In the genomic region with DNA sequence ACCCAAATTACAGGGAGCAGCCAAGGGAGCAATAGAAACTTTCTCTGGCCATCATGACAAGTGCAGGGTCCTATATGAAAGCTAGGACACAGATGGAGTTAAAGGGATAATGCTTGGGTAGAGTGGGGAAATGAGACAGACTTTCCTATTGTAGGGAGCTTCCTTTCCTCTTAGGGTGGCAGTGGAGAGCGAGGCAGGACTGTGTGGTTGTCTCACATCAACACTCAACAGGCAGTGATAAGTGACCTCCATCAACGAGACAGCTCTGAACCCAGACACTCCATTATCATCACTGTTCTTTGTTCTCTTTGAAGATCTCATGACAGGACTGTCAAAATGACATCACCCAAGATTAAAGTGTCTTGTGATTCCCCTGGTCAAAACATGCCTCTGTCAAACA, we compare ENCODE assay signal across 30 mouse cellular contexts. TPM values are rescaled to one million over a fixed set of nuclear protein-coding genes. Genes with fewer than 3 reads are reported as not detected.
DNase-seq lines count a peak whose midpoint lies in the region; ATAC-seq and TF ChIP-seq lines count a peak whose summit lies in the region.
"Had no signal": no experiment of that assay in that cellular context is flagged by ENCODE, and none has a peak within 500 bp of the region (broad histone marks: within the 10 kb centered on the region; RNA-seq: fewer than 3 reads in every experiment).

No protein-coding gene starts in this region.

- H3K9ac ChIP-seq in heart, embryonic 13.5 days = no peak overlapping the region
- H3K9ac ChIP-seq in heart, embryonic 16.5 days (ENCODE audit: low read length) = no peak overlapping the region
- H3K9ac ChIP-seq in heart, adult 2 months (ENCODE audit: low read depth, low read length) = no peak overlapping the region
- H3K9ac ChIP-seq: embryonic facial prominence, embryonic 13.5 days; forebrain, embryonic 12.5 days; forebrain, embryonic 15.5 days; hindbrain, embryonic 14.5 days had no signal

- no peaks in the 10 kb centered on the region for H3K79me2 ChIP-seq in heart, adult 2 months (replicated peaks; ENCODE audit: control insufficient read depth, insufficient read depth, low read length)

- TF ChIP-seq CTCF in heart, adult 2 months (IDR thresholded peaks at IDR 0.05) = no peak

- no peak for TF ChIP-seq POLR2A in heart, adult 2 months (IDR thresholded peaks at IDR 0.05; ENCODE audit: insufficient read depth, low read depth, low read length)

- intact Hi-C loops in heart, postnatal 14 days (cut with DNase I) = no loop called here
- intact Hi-C loops in heart, adult 2 months (cut with DNase I) = no loop called here

- H3K27me3 ChIP-seq in heart, embryonic 10.5 days (ENCODE audit: insufficient read depth, poor library complexity, severe bottlenecking) = no peaks in the 10 kb centered on the region
- H3K27me3 ChIP-seq in heart, embryonic 13.5 days (replicated peaks) = 0 out of 2 replicates have a peak, but pooled peaks cover 5% of the 10 kb centered on the region
- H3K27me3 ChIP-seq in heart, embryonic 16.5 days (ENCODE audit: control insufficient read depth, insufficient read depth, low read length) = no peaks in the 10 kb centered on the region
- no peaks in the 10 kb centered on the region for H3K27me3 ChIP-seq in heart, adult 2 months (ENCODE audit: control insufficient read depth, insufficient read depth, low read length)
- H3K27me3 ChIP-seq: CH12.LX; embryonic facial prominence, embryonic 13.5 days; forebrain, embryonic 12.5 days; forebrain, embryonic 15.5 days had no signal

- H3K27ac ChIP-seq in heart, embryonic 10.5 days = no peak overlapping the region
- H3K27ac ChIP-seq in heart, embryonic 13.5 days (replicated peaks) = no peak overlapping the region
- H3K27ac ChIP-seq in heart, embryonic 16.5 days (ENCODE audit: low read length) = no peak overlapping the region
- no peak overlapping the region for H3K27ac ChIP-seq in heart, adult 2 months
- H3K27ac ChIP-seq: embryonic facial prominence, embryonic 10.5 days; embryonic facial prominence, embryonic 13.5 days; forebrain, embryonic 12.5 days; forebrain, embryonic 15.5 days; hindbrain, embryonic 14.5 days; hindbrain, postnatal 0 days had no signal

- no peaks in the 10 kb centered on the region for H3K9me3 ChIP-seq in heart, embryonic 10.5 days
- H3K9me3 ChIP-seq in heart, embryonic 13.5 days = no peaks in the 10 kb centered on the region
- H3K9me3 ChIP-seq in heart, embryonic 16.5 days (replicated peaks; ENCODE audit: control insufficient read depth, low read length) = no peaks in the 10 kb centered on the region
- H3K9me3 ChIP-seq: embryonic facial prominence, embryonic 10.5 days; embryonic facial prominence, embryonic 13.5 days; forebrain, embryonic 12.5 days; forebrain, embryonic 15.5 days; G1E had no signal

- no peak overlapping the region for H3K4me2 ChIP-seq in heart, embryonic 13.5 days
- H3K4me2 ChIP-seq in heart, embryonic 16.5 days (ENCODE audit: low read depth, low read length) = no peak overlapping the region
- H3K4me2 ChIP-seq: embryonic facial prominence, embryonic 13.5 days; forebrain, embryonic 12.5 days; forebrain, embryonic 15.5 days; hindbrain, embryonic 14.5 days had no signal

- H3K4me3 ChIP-seq in heart, embryonic 10.5 days = 0 out of 2 replicates have a peak overlapping the region, but pooled peaks have one; percentile 43
- no peak overlapping the region for H3K4me3 ChIP-seq in heart, embryonic 13.5 days
- H3K4me3 ChIP-seq in heart, embryonic 16.5 days (ENCODE audit: low read length) = no peak overlapping the region
- no peak overlapping the region for H3K4me3 ChIP-seq in heart, adult 2 months
- H3K4me3 ChIP-seq: embryonic facial prominence, embryonic 10.5 days; embryonic facial prominence, embryonic 13.5 days; erythroblast, embryonic 14.5 days; forebrain, embryonic 12.5 days; forebrain, embryonic 15.5 days had no signal

- DNase-seq in heart, embryonic 10.5 days (ENCODE audit: low spot score) = no peak
- no peak for DNase-seq in heart, adult 18-20 months
- no peak for DNase-seq in heart, postnatal 14 days
- no peak for DNase-seq in heart, adult 2 months
- DNase-seq: adrenal gland, postnatal 10 days; adrenal gland, postnatal 36 days; B cell, adult 2 months; cerebellum, adult 18-20 months; cerebellum, adult 9-10 months; cerebellum, postnatal 14 days; gastrocnemius, postnatal 25 days; heart, postnatal 36 days; kidney, adult 18-20 months; kidney, adult 9 months had no signal

- peak; percentile 42; the same call in 1 of the 2 replicates for ATAC-seq in heart, embryonic 13.5 days (ENCODE audit: extremely low read depth, insufficient number of reproducible peaks, low FRiP score, low TSS enrichment)
- ATAC-seq in heart, embryonic 16.5 days (replicated peaks; ENCODE audit: extremely low read depth, insufficient read depth, low FRiP score) = peak; percentile 72
- ATAC-seq: forebrain, embryonic 15.5 days; hindbrain, postnatal 0 days; inflammation-experienced regulatory T-cells, adult 6 months; intestine, embryonic 16.5 days; Patski had no signal

- H3K4me1 ChIP-seq in heart, embryonic 10.5 days = peaks cover 33% of the 10 kb centered on the region
- H3K4me1 ChIP-seq in heart, embryonic 13.5 days = peaks cover 30% of the 10 kb centered on the region
- 0 out of 2 replicates have a peak, but pooled peaks cover 4% of the 10 kb centered on the region for H3K4me1 ChIP-seq in heart, embryonic 16.5 days (ENCODE audit: control insufficient read depth, insufficient read depth, low read length)
- no peaks in the 10 kb centered on the region for H3K4me1 ChIP-seq in heart, adult 2 months (ENCODE audit: control insufficient read depth, insufficient read depth, low read length)
- H3K4me1 ChIP-seq: embryonic facial prominence, embryonic 13.5 days had no signal

- 11% methylated on average over 2 of the region's 2 CpGs for WGBS in heart, embryonic 10.5 days
- 8% methylated on average over 2 of the region's 2 CpGs for WGBS in heart, embryonic 13.5 days
- 11% methylated on average over 2 of the region's 2 CpGs for WGBS in heart, embryonic 16.5 days
- 19% methylated on average over 2 of the region's 2 CpGs for WGBS in heart, adult 2 months

- no peak for TF ChIP-seq EP300 in heart, adult 2 months (IDR thresholded peaks at IDR 0.05; ENCODE audit: insufficient read depth, low read depth, low read length)

- H3K36me3 ChIP-seq in heart, embryonic 10.5 days = no peaks in the 10 kb centered on the region
- no peaks in the 10 kb centered on the region for H3K36me3 ChIP-seq in heart, embryonic 13.5 days
- no peaks in the 10 kb centered on the region for H3K36me3 ChIP-seq in heart, embryonic 16.5 days (ENCODE audit: control insufficient read depth, insufficient read depth)
- H3K36me3 ChIP-seq in heart, adult 2 months (ENCODE audit: control insufficient read depth, insufficient read depth, low read length) = no peaks in the 10 kb centered on the region
- H3K36me3 ChIP-seq: embryonic facial prominence, embryonic 10.5 days; embryonic facial prominence, embryonic 13.5 days; forebrain, embryonic 12.5 days; forebrain, embryonic 15.5 days; G1E had no signal

RNA-seq across cellular contexts. Expression of a gene that starts 2.3 kb away (rescaled TPM):
- polyA plus RNA-seq in heart, embryonic 10.5 days (2016; fragmentation: Nextera tagmentation; extraction: Ambion mirVana) = 17.6 and 25.4 TPM in 2 replicates
- total RNA-seq in heart, adult 18-20 months (2021) = not detected
- 7.6 and 7.9 TPM in 2 replicates for polyA plus RNA-seq in heart, embryonic 13.5 days (2015; fragmentation: Nextera tagmentation; extraction: Ambion mirVana)
- not detected for total RNA-seq in heart, postnatal 14 days (2021)
- polyA plus RNA-seq in heart, embryonic 16.5 days (2015; fragmentation: Nextera tagmentation; extraction: Ambion mirVana) = 2.2 and 3.2 TPM in 2 replicates
- total RNA-seq in heart, adult 2 months (2021) = not detected
- polyA plus RNA-seq in heart, adult 2 months (2012; rRNA removed) = 0.10 TPM in 1 of 2 replicates, not detected in the other
- total RNA-seq: CH12.LX; G1E; gastrocnemius, adult 8-10 months; gastrocnemius, postnatal 25 days; heart, postnatal 36 days had no signal
- polyA plus RNA-seq: erythroblast, embryonic 14.5 days; G1E; gonadal fat pad, adult 2 months; inflammation-experienced regulatory T-cells, adult 6 months; Patski had no signal
